Mouse (Mus musculus): ENCODE measurements around the gene Ltf. TPM values are rescaled to one million over a fixed set of nuclear protein-coding genes. Genes with fewer than 3 reads are reported as not detected.

Ltf gene
- polyA plus RNA-seq (2015; fragmentation: Nextera tagmentation; extraction: Ambion mirVana) = 0.45 and 2.4 TPM in 2 replicates

GRCm38 (mm10) chr9:111019022-111019421, at the start of gene Ltf:
Ltf (plus strand) TSS chr9:111019271.
- Histone ChIP-seq H3K27ac (ENCODE audit: low read length) (no peak within 1 kb of the TSS), H3K36me3 (ENCODE audit: control insufficient read depth, insufficient read depth, low read length) (no peaks in the 10 kb centered on the region), H3K4me3 (ENCODE audit: low read depth, low read length) (no peak within 1 kb of the TSS), H3K9ac (ENCODE audit: low read depth, low read length) (no peak within 1 kb of the TSS), H3K9me3 (replicated peaks; ENCODE audit: control insufficient read depth, low read length, poor library complexity, severe bottlenecking) (no peaks in the 10 kb centered on the region), H3K4me1 (ENCODE audit: control insufficient read depth, insufficient read depth, low read length) (no peaks in the 10 kb centered on the region), H3K27me3 (ENCODE audit: control insufficient read depth, insufficient read depth, low read depth, low read length) (no peaks in the 10 kb centered on the region), H3K4me2 (ENCODE audit: low read length) (no peak within 1 kb of the TSS)
- WGBS = 75% methylated on average over 5 of the region's 5 CpGs
- no peak for ATAC-seq

- 94% methylated on average over 11 of the region's 11 CpGs for WGBS
- no peak for ATAC-seq
- no peaks in the 10 kb centered on the region for H3K27me3 ChIP-seq (ENCODE audit: control insufficient read depth, insufficient read depth, low read depth, low read length)
- H3K4me1 ChIP-seq (ENCODE audit: control insufficient read depth, insufficient read depth, low read length) = no peaks in the 10 kb centered on the region
- no peaks in the 10 kb centered on the region for H3K36me3 ChIP-seq (ENCODE audit: control insufficient read depth, insufficient read depth, low read length)
- no peak overlapping the region for H3K9ac ChIP-seq (ENCODE audit: low read depth, low read length)
- no peak overlapping the region for H3K4me3 ChIP-seq (ENCODE audit: low read depth, low read length)
- no peak overlapping the region for H3K4me2 ChIP-seq (ENCODE audit: low read length)
- no peak overlapping the region for H3K27ac ChIP-seq (ENCODE audit: low read length)
- no peaks in the 10 kb centered on the region for H3K9me3 ChIP-seq (replicated peaks; ENCODE audit: control insufficient read depth, low read length, poor library complexity, severe bottlenecking)
Measured at GRCm38 (mm10) chr9:110979411-110979810, 39.7 kb upstream of the Ltf start.

- no peak for ATAC-seq
- no peak overlapping the region for H3K9ac ChIP-seq (ENCODE audit: low read depth, low read length)
- no peak overlapping the region for H3K4me2 ChIP-seq (ENCODE audit: low read length)
- H3K36me3 ChIP-seq (ENCODE audit: control insufficient read depth, insufficient read depth, low read length) = no peaks in the 10 kb centered on the region
- 65% methylated on average over 4 of the region's 4 CpGs for WGBS
- no peak overlapping the region for H3K4me3 ChIP-seq (ENCODE audit: low read depth, low read length)
- H3K27ac ChIP-seq (ENCODE audit: low read length) = no peak overlapping the region
- H3K27me3 ChIP-seq (ENCODE audit: control insufficient read depth, insufficient read depth, low read depth, low read length) = no peaks in the 10 kb centered on the region
- no peaks in the 10 kb centered on the region for H3K4me1 ChIP-seq (ENCODE audit: control insufficient read depth, insufficient read depth, low read length)
- H3K9me3 ChIP-seq (replicated peaks; ENCODE audit: control insufficient read depth, low read length, poor library complexity, severe bottlenecking) = no peaks in the 10 kb centered on the region
Measured at GRCm38 (mm10) chr9:110982351-110982750, 36.7 kb upstream of the Ltf start.

GRCm38 (mm10) chr9:110984096-110984495, 35.0 kb upstream of the Ltf start:
- Histone ChIP-seq H3K27ac (ENCODE audit: low read length) (no peak overlapping the region), H3K9me3 (replicated peaks; ENCODE audit: control insufficient read depth, low read length, poor library complexity, severe bottlenecking) (no peaks in the 10 kb centered on the region), H3K4me2 (ENCODE audit: low read length) (no peak overlapping the region), H3K4me3 (ENCODE audit: low read depth, low read length) (no peak overlapping the region), H3K9ac (ENCODE audit: low read depth, low read length) (no peak overlapping the region), H3K36me3 (ENCODE audit: control insufficient read depth, insufficient read depth, low read length) (no peaks in the 10 kb centered on the region), H3K27me3 (ENCODE audit: control insufficient read depth, insufficient read depth, low read depth, low read length) (no peaks in the 10 kb centered on the region), H3K4me1 (ENCODE audit: control insufficient read depth, insufficient read depth, low read length) (no peaks in the 10 kb centered on the region)
- ATAC-seq = no peak
- WGBS = 91% methylated on average over 9 of the region's 9 CpGs

GRCm38 (mm10) chr9:110985541-110985940, 33.5 kb upstream of the Ltf start:
- H3K27ac ChIP-seq (ENCODE audit: low read length) = no peak overlapping the region
- H3K9ac ChIP-seq (ENCODE audit: low read depth, low read length) = no peak overlapping the region
- 93% methylated on average over 5 of the region's 5 CpGs for WGBS
- no peaks in the 10 kb centered on the region for H3K9me3 ChIP-seq (replicated peaks; ENCODE audit: control insufficient read depth, low read length, poor library complexity, severe bottlenecking)
- H3K4me3 ChIP-seq (ENCODE audit: low read depth, low read length) = no peak overlapping the region
- no peaks in the 10 kb centered on the region for H3K27me3 ChIP-seq (ENCODE audit: control insufficient read depth, insufficient read depth, low read depth, low read length)
- no peak for ATAC-seq
- no peaks in the 10 kb centered on the region for H3K36me3 ChIP-seq (ENCODE audit: control insufficient read depth, insufficient read depth, low read length)
- no peak overlapping the region for H3K4me2 ChIP-seq (ENCODE audit: low read length)
- no peaks in the 10 kb centered on the region for H3K4me1 ChIP-seq (ENCODE audit: control insufficient read depth, insufficient read depth, low read length)

GRCm38 (mm10) chr9:110985951-110986350, 33.1 kb upstream of the Ltf start:
- no peak overlapping the region for H3K4me2 ChIP-seq (ENCODE audit: low read length)
- H3K4me3 ChIP-seq (ENCODE audit: low read depth, low read length) = no peak overlapping the region
- H3K4me1 ChIP-seq (ENCODE audit: control insufficient read depth, insufficient read depth, low read length) = no peaks in the 10 kb centered on the region
- 90% methylated on average over 8 of the region's 8 CpGs for WGBS
- H3K36me3 ChIP-seq (ENCODE audit: control insufficient read depth, insufficient read depth, low read length) = no peaks in the 10 kb centered on the region
- no peaks in the 10 kb centered on the region for H3K9me3 ChIP-seq (replicated peaks; ENCODE audit: control insufficient read depth, low read length, poor library complexity, severe bottlenecking)
- H3K9ac ChIP-seq (ENCODE audit: low read depth, low read length) = no peak overlapping the region
- no peak overlapping the region for H3K27ac ChIP-seq (ENCODE audit: low read length)
- no peaks in the 10 kb centered on the region for H3K27me3 ChIP-seq (ENCODE audit: control insufficient read depth, insufficient read depth, low read depth, low read length)
- ATAC-seq = no peak

GRCm38 (mm10) chr9:110987331-110987730, 31.7 kb upstream of the Ltf start:
- Histone ChIP-seq H3K9me3 (replicated peaks; ENCODE audit: control insufficient read depth, low read length, poor library complexity, severe bottlenecking) (no peaks in the 10 kb centered on the region), H3K36me3 (ENCODE audit: control insufficient read depth, insufficient read depth, low read length) (no peaks in the 10 kb centered on the region), H3K4me2 (ENCODE audit: low read length) (no peak overlapping the region), H3K27me3 (ENCODE audit: control insufficient read depth, insufficient read depth, low read depth, low read length) (no peaks in the 10 kb centered on the region), H3K4me3 (ENCODE audit: low read depth, low read length) (no peak overlapping the region), H3K4me1 (ENCODE audit: control insufficient read depth, insufficient read depth, low read length) (no peaks in the 10 kb centered on the region), H3K9ac (ENCODE audit: low read depth, low read length) (no peak overlapping the region), H3K27ac (ENCODE audit: low read length) (no peak overlapping the region)
- no peak for ATAC-seq
- 81% methylated on average over 4 of the region's 4 CpGs for WGBS

- ATAC-seq = no peak
Measured at GRCm38 (mm10) chr9:110988078-110988477, 31.0 kb upstream of the Ltf start.

GRCm38 (mm10) chr9:110989141-110989540, 29.9 kb upstream of the Ltf start:
- no peaks in the 10 kb centered on the region for H3K9me3 ChIP-seq (replicated peaks; ENCODE audit: control insufficient read depth, low read length, poor library complexity, severe bottlenecking)
- no peak overlapping the region for H3K4me2 ChIP-seq (ENCODE audit: low read length)
- no peak overlapping the region for H3K9ac ChIP-seq (ENCODE audit: low read depth, low read length)
- no peak for ATAC-seq
- no peaks in the 10 kb centered on the region for H3K36me3 ChIP-seq (ENCODE audit: control insufficient read depth, insufficient read depth, low read length)
- no peaks in the 10 kb centered on the region for H3K27me3 ChIP-seq (ENCODE audit: control insufficient read depth, insufficient read depth, low read depth, low read length)
- no peak overlapping the region for H3K4me3 ChIP-seq (ENCODE audit: low read depth, low read length)
- H3K27ac ChIP-seq (ENCODE audit: low read length) = no peak overlapping the region
- 68% methylated on average over 4 of the region's 4 CpGs for WGBS
- H3K4me1 ChIP-seq (ENCODE audit: control insufficient read depth, insufficient read depth, low read length) = no peaks in the 10 kb centered on the region

More at GRCm38 (mm10) chr9:110988078-110988477, 31.0 kb upstream of the Ltf start:
- H3K27me3 ChIP-seq (ENCODE audit: control insufficient read depth, insufficient read depth, low read depth, low read length) = no peaks in the 10 kb centered on the region
- no peak overlapping the region for H3K9ac ChIP-seq (ENCODE audit: low read depth, low read length)
- H3K9me3 ChIP-seq (replicated peaks; ENCODE audit: control insufficient read depth, low read length, poor library complexity, severe bottlenecking) = no peaks in the 10 kb centered on the region
- H3K4me3 ChIP-seq (ENCODE audit: low read depth, low read length) = no peak overlapping the region
- H3K36me3 ChIP-seq (ENCODE audit: control insufficient read depth, insufficient read depth, low read length) = no peaks in the 10 kb centered on the region
- no peak overlapping the region for H3K27ac ChIP-seq (ENCODE audit: low read length)
- 85% methylated on average over 3 of the region's 3 CpGs for WGBS
- H3K4me1 ChIP-seq (ENCODE audit: control insufficient read depth, insufficient read depth, low read length) = no peaks in the 10 kb centered on the region
- H3K4me2 ChIP-seq (ENCODE audit: low read length) = no peak overlapping the region
